Mouse (Mus musculus): ENCODE data around the gene Nphp4.

DNA sequence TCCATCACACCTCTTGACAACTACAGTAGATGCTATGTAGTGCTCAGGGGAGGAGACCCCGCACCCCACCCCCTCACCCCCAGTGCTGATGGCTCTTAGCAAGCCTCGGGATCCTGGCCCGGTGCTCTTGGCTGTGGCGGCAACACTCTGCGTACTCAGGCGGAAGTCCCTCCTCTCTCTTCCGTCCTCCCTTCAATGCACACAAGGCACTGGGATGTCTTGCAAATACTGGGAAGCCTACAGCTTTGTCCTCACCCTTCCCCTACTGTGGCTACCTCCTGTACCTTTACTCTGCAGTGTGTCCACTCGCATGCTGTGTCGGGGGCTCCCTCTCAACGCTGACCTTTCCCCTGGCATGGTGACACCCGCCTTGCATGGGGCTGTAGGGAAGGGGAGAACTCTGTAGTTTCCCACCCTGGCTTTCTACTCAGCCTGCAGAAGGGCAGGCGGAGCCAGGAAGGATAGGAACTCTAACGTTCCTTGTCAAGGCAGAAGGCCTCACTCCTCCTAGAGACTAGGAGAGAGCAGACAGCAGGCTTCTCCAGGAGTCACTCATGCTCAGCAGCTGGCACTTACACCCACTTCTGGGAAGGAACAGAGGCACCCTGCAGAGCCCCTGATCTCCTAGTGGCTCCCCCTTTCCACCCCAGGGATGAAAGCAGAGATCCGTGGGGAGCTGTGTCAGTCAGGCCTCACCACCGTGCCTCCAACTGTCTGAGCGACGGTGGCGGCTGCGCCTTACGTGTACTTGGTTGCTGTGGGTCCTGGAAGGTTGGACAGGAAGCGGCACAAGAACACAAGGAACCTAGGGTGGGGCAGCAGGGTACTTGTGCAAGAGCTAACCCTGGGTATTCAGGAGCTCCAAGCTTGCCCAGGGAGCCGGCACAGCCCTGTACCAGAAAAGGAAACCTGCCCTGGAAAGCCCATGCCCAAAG is 28.5 kb upstream of the Nphp4 start:
- TF ChIP-seq SRF (IDR thresholded peaks at IDR 0.05; ENCODE audit: control insufficient read depth, insufficient read length, low read depth) (no peak), USF1 (IDR thresholded peaks at IDR 0.05; ENCODE audit: low read depth) (no peak), POLR2AphosphoS2 (IDR thresholded peaks at IDR 0.05; ENCODE audit: insufficient read length, low read depth) (no peak), MAX (IDR thresholded peaks at IDR 0.05; ENCODE audit: low read depth) (no peak), POLR2A (IDR thresholded peaks at IDR 0.05; ENCODE audit: insufficient read length, low read depth) (no peak), REST (IDR thresholded peaks at IDR 0.05; ENCODE audit: insufficient read depth, insufficient read length) (no peak), CEBPB (IDR thresholded peaks at IDR 0.05; ENCODE audit: insufficient read depth, poor library complexity, severe bottlenecking) (no peak)

All from myocyte (in vitro differentiated cells).